Mouse (Mus musculus) R1 (cell line): ENCODE measurements at regions not wholly inside any gene's neighbourhood (a gene's known extent, or its start where the extent isn't known, plus 50 kb on each side); places are given as distances from the start of the nearest gene placed in this dataset.
A peak's percentile ranks its signal among the peaks of the same experiment; 100 is the strongest.
"Not testable (repeated sequence)": the region's sequence is repeated elsewhere in the genome, so short reads cannot be mapped to it uniquely, and the experiment has no call there.

ENCODE experiments used
- DNase-seq: peaks from one replicate; pipeline ENCODE4 v3.0.0-alpha.2; 2018; ENCODE audit warnings: low read depth, low spot score

DNA sequence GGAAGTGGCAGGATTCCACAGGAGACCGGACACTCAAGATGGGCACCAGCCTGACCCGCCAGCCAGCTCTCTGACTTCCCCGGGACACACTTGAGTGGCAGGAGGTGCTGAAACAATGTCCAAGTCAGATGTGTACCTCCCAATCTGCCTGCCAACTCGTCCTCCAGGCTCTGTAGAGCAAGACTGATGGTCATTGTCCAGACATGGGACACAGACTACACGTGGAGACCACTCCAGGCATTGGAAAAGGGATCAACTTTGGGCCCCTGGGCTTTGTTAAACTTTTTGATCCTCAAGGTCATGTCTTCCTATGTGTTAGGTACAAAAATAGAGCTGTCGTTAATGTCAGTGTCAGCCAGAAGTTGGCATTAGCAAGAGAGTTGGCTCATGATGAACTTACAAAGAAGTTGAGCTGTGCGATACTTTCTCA, 214.6 kb downstream of the 3100002H09Rik start:
- DNase-seq: no peak

DNA sequence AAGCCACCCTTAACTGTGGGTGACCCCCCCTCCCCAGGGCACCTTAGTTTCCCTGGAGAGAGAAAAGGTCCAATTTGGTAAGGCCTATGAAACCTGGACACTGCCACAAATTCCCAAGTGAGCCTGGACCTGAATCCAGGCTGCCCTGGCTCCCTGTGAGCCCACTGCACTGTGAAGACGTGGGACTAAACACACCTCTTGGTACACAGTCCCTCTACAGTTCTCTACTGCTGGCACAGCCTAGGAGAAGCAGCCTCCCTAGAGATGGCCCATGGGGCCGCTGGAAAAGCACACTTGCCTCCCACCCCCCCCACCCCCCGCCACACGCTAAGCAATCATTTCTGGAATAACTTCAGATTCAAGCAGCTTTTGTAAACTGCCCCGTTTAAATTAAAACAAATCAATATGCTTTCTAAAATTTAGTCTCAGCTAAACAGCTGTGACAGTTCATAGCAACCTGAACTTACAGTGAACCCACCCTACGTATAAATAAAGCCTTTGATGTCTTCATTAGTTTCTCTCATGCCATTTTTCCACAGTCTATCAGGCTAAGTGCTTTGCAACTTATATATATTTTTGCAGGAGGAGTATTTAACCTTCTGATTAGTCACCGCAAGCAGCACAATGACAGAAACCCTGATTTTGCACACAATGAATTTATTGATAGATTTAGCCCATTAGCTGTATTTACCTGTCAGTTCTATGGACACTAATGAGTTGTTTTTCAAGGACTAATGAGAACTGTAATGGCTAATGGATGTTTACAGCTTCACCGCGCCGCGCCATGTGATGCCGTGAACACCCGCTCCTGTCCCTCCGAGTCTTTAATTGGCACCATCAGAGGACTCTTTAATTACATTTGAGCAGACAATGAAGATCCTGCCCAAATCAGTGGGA, 215.3 kb downstream of the 3100002H09Rik start:
- no peak for DNase-seq

DNA sequence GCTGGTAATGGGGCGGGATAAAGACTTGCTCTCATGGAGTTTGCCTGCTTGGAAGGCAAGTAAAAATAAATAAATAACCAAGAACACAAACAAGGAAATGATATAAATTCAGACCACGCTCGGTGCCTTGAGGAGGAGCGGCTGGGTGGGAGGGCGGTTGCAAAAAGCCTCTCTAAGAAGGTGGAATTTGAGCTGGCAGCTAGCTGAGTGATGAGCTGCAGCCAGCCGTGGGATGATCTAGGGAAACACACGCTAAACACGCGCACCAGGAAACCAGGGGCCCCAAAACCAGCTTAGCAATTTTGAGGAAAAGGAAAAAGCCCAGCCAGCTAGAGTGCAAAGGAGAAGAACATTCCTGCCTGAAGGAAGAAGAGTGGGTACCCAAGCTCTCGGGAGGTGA, 217.0 kb downstream of the 3100002H09Rik start:
- DNase-seq: no peak

DNA sequence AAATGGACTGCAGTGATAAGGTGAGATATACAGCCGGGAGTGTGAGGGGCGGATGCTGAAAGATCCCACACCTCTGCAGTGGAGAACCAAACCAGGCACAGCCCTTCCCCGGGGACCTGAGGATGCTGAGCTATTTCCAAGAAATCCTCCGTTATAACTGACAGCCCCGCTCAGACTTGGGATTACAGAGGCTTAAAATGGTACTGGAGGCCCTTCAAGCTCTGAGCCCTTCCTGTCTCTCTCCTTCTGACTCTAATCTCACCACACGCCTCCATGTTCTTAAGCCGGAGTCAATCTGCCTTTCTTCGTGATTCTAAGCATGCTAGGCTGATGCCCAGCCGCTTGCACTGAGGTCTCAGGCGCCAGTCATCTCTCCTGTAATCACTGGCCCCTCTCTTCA, 221.5 kb downstream of the 3100002H09Rik start:
- no peak for DNase-seq

DNA sequence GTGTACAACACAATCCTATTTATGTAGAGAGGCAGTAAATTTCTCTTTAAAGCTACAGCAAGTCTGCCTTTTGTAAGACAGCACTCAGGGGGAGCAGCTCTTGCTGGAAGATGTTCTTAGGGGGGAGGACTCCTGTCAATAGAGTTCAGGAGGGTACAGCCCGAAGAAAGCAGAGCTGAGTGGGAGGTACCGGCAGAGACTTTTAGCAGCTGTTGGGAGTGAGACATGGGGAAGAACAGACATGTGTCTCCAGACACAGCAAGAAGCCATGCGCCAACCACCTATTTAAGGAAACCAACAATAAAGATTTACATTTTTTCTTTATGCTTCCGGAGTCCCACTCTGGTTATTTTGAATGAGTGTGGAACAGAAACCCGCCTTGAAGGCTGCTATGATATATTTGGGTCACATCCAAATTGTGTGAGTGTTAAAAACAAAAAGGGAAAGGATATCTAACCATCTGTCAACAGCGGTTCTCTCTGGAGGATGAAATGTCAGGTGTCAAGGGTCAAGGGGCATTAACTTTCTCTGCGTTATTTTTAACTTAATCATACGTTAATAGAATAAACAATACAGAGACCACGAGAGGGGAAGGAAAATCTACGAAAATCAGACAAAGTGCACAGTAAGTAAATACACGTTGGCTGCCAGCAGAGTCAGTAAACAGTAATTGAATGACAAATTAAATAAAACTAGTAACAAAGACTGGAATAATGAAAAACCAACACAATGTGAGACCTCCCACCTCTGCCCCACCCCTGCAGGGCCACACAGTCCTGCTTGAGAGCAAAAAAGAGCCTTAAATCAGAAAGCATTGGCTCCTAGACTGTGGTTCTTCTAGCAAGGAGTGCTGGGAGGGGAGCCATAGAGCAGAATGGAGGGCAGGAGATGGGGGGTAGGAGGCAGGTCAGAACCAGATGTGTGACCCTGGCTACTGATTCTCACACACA, 225.2 kb downstream of the 3100002H09Rik start:
- no peak for DNase-seq

DNA sequence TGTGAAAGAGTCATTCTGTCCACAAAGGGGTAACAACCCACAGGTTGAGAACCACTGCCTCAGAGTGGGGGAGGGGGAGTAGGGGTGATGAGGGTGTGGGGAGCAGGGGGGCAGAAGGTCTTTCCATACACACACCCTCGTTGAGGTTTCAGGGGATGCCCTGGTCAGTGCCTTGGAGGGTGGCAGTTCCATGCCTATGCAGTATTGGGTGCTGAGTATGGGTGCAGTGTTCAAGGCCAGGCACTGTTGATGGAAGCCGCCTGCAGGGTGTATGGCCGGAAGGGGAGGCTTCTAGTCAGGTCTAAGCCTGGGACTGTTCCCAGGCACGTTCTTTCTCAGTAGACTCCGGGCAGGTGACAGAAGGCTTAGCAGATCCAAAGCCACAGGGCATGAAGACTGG, 234.1 kb downstream of the 3100002H09Rik start:
- no peak for DNase-seq

DNA sequence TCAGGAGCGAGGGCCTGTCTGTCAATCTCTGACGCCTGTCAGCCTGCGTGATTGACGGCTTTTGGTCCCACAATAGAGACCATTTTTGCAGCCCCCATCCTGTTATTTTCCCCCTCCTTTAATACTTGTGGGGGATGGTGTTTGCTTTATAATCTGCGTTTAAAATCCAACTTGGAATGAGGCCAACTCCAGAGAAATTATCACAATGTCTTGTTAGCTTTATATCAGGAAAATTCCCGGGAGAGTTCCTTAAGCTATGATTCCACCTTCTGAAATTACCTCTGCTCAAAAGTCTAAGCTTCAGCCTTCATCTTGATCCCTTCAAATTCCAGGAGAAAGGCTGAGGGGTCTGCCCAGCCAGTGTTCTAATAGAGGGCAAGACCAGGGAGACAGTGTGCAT, 235.0 kb downstream of the 3100002H09Rik start:
- no peak for DNase-seq

DNA sequence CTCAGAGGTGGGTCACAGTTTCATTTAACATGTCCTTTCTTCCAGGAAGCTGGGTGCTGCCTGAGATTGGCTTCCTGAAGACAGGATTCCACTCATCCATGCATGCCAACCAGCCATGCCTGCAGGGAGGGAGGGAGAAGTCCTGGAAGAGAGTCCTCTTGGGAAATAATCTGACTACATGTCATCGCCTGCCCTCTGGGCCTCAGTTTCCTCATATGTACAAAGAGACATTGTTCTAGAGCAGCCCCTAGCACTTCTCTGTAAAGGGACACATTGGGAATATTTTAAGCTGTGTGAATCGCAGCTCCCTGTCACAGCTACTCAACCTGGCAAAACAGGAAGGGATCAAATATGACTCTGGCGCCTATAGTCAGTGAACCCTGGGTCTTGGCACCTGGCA, 241.8 kb downstream of the 3100002H09Rik start:
- DNase-seq: no peak

DNA sequence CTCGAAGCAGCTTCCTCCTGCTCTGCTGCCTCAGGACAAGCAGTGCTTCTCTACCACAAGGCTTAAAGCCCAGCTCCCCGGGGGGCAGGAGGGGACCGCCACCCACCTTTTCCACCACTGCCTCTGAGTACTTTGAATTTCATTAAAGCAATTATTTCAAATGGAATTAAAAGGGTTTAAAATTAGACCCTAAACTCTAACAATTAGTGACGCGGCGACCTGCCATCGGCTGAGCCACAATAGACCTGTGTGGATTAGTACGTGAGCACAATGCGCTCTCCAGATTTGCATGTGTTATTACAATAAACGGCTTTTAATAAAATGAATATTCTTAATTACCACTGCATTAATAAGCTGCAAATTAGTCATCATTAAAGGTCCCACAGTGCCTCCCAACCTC, 242.5 kb downstream of the 3100002H09Rik start:
- DNase-seq: no peak

DNA sequence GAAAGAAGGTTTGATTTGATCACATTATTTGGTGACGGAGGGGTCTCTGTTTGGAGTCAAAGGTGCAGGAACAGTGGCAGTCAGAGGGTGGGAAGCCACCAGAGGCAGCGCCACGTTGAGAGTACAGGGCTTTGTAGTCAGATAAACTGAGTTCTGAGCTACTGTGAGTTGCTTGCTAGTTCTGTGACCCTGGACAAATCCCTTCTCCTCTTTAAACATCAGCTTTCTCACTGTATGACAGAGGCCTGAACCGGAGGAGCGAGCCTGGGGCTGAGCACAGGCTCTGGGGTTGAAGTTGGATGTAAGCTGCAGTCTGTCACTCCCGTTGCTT, 250.1 kb downstream of the 3100002H09Rik start:
- no peak for DNase-seq

DNA sequence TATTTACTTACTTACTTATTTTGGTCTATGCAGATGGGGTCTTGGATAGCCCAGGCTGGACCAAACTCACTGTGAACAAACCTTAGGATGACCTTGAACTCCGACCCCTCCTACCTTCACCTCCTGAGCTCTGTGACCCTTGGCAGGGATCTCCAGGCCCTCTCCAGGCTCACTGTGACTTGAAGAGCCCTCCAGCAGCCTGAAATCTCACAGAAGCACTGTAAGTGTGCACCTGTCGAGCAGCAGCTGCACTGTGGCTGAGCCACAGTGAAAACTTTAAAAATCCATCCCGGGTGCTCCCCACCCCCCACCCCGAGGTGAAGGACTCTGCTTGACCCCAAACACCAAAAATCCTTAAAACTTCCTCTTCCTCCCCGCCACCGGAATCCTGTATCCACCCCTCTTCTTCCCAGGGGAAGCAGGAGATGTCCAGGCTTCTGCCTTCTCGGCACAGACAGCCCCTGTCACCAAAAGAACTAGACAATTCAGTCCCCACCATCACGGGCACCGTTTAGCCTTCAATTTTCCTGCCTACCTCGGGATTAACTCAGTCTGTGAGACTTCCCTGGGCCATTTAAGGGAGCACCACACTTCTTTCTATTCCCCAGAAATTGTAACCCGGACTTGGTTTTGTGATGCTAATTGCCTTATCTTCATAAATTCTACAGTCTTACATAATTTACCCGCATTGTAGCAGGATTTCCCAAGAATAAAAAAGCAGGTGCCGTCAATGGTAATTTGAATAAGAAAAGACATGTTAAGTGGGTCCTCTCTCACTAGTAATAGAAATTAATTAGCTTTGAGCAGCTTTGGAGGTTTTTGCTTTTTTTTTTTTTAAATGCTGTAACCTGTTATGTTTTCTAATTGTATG, 250.7 kb downstream of the 3100002H09Rik start:
- DNase-seq: peak; percentile 19

DNA sequence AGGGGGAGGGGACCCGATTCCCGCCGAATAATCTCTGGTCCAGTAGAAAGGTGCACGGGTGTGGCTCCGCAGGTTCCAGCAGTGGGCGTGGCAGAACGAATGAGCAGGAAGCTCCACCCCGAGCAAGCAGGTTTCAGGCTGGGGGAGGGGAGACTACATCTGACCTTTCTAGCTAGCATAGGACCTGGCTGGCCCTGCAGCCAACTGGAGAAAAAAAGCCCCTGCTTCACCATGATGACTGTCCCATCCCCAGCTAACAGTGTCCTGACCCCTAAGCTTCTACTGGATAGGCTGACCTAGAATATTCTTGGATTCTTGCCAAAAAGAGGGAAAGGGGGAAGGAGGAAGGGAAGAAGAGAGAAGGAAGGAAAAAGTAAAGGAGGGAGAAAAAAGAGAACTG, 252.1 kb downstream of the 3100002H09Rik start:
- not testable (repeated sequence) for DNase-seq

DNA sequence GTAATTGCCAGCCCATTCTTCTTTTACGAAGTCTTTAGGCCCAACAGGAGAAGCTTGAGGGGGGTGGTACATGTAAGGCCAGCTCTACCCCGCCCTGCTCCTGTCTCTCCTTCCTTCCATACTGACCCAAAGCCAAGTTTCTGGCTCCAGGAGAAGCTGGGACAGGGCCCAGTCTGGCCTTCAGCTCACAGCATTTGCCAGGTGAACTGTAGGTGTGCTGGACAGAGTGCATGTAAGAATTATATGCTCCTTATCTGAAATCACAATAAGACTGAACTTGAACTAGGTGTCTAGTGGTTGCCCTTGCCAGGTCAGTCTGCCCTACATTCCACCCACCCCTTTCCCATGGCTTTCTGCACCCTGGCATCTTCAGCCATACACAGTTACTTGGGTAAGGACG, 260.2 kb downstream of the 3100002H09Rik start:
- no peak for DNase-seq

DNA sequence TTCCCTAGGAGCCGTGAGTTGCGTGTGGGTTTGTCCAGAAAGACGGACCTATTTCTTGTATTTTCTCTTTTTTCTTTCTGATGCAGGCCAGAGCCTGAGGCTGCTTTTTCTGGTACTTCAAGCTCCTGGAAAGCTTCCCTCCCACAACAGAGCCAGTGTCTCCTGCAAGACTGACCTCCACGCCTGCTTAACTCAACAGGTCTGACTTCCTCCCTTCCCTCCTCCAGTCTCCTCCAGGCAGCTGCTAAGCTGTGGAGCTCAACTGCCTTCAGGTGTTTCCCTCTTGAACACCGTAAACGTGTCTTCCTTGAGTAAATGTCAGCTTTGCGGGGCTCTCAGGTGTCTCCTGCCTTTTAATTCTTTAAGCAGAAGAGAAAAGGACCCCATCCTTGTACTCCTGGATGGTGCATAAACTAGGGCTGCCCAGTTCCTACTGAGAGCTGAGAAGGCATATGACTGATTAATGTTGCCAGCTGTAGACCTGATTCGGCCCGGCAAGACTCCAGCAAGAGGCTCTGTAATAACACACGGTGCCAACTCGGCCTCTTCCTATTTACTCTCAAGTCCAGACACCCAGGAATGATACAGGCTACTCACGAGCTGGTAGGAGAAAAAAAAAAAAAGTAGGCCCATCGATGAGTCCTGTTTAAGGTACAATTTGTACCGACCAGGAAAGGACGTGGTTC, 260.9 kb downstream of the 3100002H09Rik start:
- DNase-seq: no peak

DNA sequence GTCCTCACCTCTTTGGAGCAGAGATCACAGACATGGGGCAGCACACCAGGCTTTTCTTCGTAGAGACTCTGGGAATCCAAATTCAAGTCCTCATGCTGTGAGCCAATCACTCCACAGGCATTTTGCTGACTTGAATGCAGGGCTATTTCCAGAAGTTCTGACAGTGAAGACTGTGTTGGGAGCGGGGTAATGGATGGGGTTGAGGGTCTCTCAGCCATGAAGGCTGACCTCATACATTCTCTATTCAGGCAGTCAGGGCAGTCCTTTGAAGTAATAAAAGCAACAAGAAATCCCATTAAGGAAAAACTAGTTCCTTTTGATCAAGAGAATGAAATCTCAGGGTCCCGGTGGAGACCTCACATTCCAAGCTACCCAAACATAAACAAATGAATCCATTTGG, 261.5 kb downstream of the 3100002H09Rik start:
- no peak for DNase-seq

DNA sequence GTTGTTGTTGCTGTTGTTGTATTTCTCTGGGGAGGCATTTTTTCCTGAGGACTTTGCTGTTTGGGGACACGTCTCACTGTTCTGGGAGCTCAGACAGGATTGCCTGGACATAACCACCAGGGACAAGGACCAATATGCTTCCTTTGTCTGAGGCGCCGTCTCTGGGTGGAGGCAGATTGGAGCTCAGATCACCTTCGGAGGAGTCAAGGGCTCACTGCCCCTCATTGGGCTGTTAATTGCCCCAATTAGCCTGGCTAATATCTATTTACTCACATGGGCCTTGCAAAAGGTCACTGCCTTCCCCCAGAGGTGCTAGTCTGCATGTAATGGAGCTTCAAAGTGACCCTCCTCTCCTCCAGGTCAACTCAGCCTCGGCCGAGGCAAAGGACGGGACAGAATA, 270.5 kb downstream of the 3100002H09Rik start:
- no peak for DNase-seq

DNA sequence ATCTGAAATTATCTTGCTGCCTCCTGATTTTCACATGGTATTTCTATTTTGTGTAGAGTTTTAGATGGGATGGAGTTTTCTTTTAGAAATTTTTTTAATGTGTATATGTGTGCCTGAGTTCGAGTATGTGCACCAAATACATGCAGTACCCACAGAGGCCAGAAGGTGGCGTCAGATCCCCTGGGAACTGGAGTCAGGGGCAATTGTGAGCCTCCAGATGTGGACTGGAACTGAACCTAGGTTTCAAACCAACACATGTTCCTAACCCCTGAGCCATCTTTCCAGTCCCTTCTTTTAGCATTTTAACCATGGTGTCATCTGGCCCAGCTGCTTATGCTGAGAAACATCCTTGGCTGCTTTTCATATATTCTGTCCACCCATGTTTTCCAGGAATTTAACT, 274.9 kb downstream of the 3100002H09Rik start:
- DNase-seq: peak; percentile 68

DNA sequence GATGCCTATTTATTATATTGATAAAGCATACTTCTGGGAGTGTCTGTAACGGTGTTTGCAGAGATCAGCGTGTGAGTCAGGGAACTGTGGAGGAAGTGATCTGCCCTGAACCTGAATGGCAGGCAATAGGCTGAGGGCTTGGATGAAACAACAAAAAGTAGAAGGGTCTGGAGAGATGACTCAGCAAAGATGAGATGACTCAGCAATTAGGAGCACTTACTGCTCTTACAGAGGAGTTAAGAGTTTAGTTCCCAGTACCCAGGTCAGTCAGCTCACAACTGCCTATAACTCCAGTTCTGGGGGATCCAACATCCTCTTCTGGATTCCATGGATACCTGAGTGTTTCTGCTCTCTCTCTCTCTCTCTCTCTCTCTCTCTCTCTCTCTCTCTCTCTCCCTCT, 277.6 kb downstream of the 3100002H09Rik start:
- peak; percentile 70 for DNase-seq

DNA sequence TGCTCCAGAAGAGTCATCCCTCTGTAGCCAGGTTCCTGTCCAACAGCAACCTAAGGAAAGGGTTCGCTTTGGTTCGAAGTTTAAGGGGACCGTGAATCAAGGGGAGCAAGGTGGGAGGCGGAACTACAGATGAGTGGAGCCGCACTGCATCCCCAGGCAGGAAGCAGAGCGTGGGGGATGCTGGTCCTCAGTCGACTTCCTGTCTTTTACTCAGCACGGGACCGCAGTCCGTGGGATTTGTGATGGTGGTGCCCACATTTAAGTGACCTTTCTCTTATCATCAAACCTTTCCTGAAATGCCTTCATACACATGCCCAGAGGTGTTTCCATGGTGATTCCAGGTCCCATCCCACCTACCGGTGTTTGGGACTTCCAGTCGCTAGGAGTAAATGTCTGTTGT, 278.2 kb downstream of the 3100002H09Rik start:
- DNase-seq: peak; percentile 51

DNA sequence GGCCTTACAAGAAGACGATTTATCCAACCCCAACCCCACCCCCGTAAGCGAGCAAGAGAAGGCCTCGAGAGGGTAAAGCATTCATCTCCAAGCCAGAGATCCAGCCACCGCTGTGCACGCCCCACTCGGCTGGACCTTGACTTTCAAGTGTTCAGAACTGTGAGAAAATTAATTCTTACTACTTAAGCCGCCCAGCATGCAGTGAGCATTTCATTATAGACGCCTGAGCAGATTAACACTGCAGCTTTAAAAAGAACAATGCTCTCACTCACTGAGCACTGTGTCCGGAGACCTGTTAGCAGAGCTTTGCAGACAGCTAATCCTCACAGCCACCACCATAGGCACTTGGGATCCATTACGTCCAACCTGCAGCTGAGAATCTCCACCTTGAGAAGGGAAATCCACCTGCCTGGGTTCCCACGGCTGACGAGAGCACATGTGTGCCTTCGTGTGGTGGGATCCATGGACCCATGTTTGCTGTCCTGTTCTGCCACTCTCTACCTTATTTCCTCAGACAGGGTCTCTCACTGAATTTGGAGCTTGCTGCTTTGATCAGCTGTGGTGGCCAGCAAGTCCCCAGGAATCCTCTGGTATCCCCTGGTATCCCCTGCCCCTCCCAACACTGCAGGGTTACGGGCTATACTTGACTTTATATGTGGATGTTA, 281.4 kb downstream of the 3100002H09Rik start:
- DNase-seq: peak; percentile 9
